Mouse (Mus musculus): ENCODE data around the gene Ccdc91.

Ccdc91 gene

GRCm38 (mm10) chr6:147573137-147573536 is 97.5 kb downstream of the Ccdc91 start:
- DNase-seq (ENCODE audit: low spot score): no peak

- no peak for DNase-seq (ENCODE audit: low spot score)
These were observed 99.0 kb downstream of the Ccdc91 start for GRCm38 (mm10) chr6:147574454-147575182.

GRCm38 (mm10) chr6:147575183-147575784 is 99.7 kb downstream of the Ccdc91 start:
- no peak for DNase-seq (ENCODE audit: low spot score)

- no peak for DNase-seq (ENCODE audit: low spot score)
These were observed 112.0 kb downstream of the Ccdc91 start for GRCm38 (mm10) chr6:147587675-147588074.

- DNase-seq (ENCODE audit: low spot score): no peak
These were observed 131.0 kb downstream of the Ccdc91 start for GRCm38 (mm10) chr6:147606666-147607065.

- DNase-seq (ENCODE audit: low spot score): no peak
These were observed 132.0 kb downstream of the Ccdc91 start for GRCm38 (mm10) chr6:147607613-147608012.

- no peak for DNase-seq (ENCODE audit: low spot score)
These were observed 139.7 kb downstream of the Ccdc91 start for GRCm38 (mm10) chr6:147615306-147615705.

- DNase-seq (ENCODE audit: low spot score): no peak
These were observed 147.5 kb downstream of the Ccdc91 start for GRCm38 (mm10) chr6:147623142-147623541.

- DNase-seq (ENCODE audit: low spot score): no peak
These were observed 160.8 kb downstream of the Ccdc91 start for GRCm38 (mm10) chr6:147636464-147636863.

GRCm38 (mm10) chr6:147643875-147644274 is 168.2 kb downstream of the Ccdc91 start:
- no peak for DNase-seq (ENCODE audit: low spot score)

- DNase-seq (ENCODE audit: low spot score): no peak
These were observed 168.8 kb downstream of the Ccdc91 start for GRCm38 (mm10) chr6:147644391-147644790.

- DNase-seq (ENCODE audit: low spot score): no peak
These were observed 170.9 kb downstream of the Ccdc91 start for GRCm38 (mm10) chr6:147646401-147646968.

- no peak for DNase-seq (ENCODE audit: low spot score)
These were observed 182.4 kb downstream of the Ccdc91 start for GRCm38 (mm10) chr6:147658025-147658424.

- DNase-seq (ENCODE audit: low spot score): no peak
These were observed 185.1 kb downstream of the Ccdc91 start for GRCm38 (mm10) chr6:147660718-147661117.

GRCm38 (mm10) chr6:147661841-147662240 is 186.2 kb downstream of the Ccdc91 start:
- DNase-seq (ENCODE audit: low spot score): no peak

- DNase-seq (ENCODE audit: low spot score): no peak
These were observed 187.0 kb downstream of the Ccdc91 start for GRCm38 (mm10) chr6:147662610-147663009.

GRCm38 (mm10) chr6:147664339-147664738 is 188.7 kb downstream of the Ccdc91 start:
- DNase-seq (ENCODE audit: low spot score): no peak

GRCm38 (mm10) chr6:147671366-147671765 is 195.7 kb downstream of the Ccdc91 start:
- no peak for DNase-seq (ENCODE audit: low spot score)

- DNase-seq (ENCODE audit: low spot score): no peak
These were observed 196.9 kb downstream of the Ccdc91 start for GRCm38 (mm10) chr6:147672481-147672880.

GRCm38 (mm10) chr6:147675022-147675733 is 199.6 kb downstream of the Ccdc91 start:
- DNase-seq (ENCODE audit: low spot score): no peak

GRCm38 (mm10) chr6:147676214-147676613 is 200.6 kb downstream of the Ccdc91 start:
- DNase-seq (ENCODE audit: low spot score): no peak

Measured in ovary, adult 18-20 months (tissue).